Mouse (Mus musculus) G1E (cell line): ENCODE data around the gene Dip2b. TPM values are rescaled to one million over a fixed set of nuclear protein-coding genes. Genes with fewer than 3 reads are reported as not detected.

ENCODE experiments used
- ATAC-seq: 2 replicates; pipeline ENCODE4 v1.8.0; 2016; ENCODE audit warnings: mild to moderate bottlenecking; ENCODE audit not compliant: insufficient number of reproducible peaks, poor library complexity, low FRiP score, severe bottlenecking; ENCODE audit errors: extremely low read depth
- DNase-seq: peaks from one replicate; pipeline ENCODE4 v3.0.0; 2012; ENCODE audit warnings: low spot score
- H3K27me3 ChIP-seq: 2 replicates; pipeline ENCODE4 v1.6.1; 2012; ENCODE audit warnings: mild to moderate bottlenecking, low read length, inconsistent platforms; ENCODE audit not compliant: insufficient read depth
- H3K36me3 ChIP-seq: replicated peaks from 2 replicates; pipeline ENCODE3; 2012; ENCODE audit warnings: mild to moderate bottlenecking, inconsistent platforms
- H3K4me1 ChIP-seq: 2 replicates; pipeline ENCODE4 v1.6.1; 2012; ENCODE audit warnings: low read depth, low read length, inconsistent platforms, mixed read lengths; ENCODE audit not compliant: insufficient read depth
- H3K4me3 ChIP-seq: 2 replicates; pipeline ENCODE4 v1.5.1; 2012; ENCODE audit warnings: low read depth, mild to moderate bottlenecking, inconsistent platforms, low read length, moderate library complexity, mixed read lengths
- H3K9me3 ChIP-seq: replicated peaks from 2 replicates; pipeline ENCODE4 v1.6.1; 2012; ENCODE audit warnings: inconsistent platforms
- CTCF ChIP-seq: IDR thresholded peaks from 2 replicates; pipeline ENCODE4 v1.5.1; 2012; ENCODE audit warnings: low read depth, low read length, inconsistent platforms, mixed read lengths
- GATA1 ChIP-seq: IDR thresholded peaks from 2 replicates; pipeline ENCODE4 v1.6.1; 2012; ENCODE audit warnings: borderline replicate concordance, low read length, inconsistent platforms, mixed read lengths
- GATA2 ChIP-seq: IDR thresholded peaks from 2 replicates; pipeline ENCODE4 v1.6.1; 2012; ENCODE audit warnings: low read depth, low read length, inconsistent platforms, borderline replicate concordance
- POLR2AphosphoS5 ChIP-seq: IDR thresholded peaks from 2 replicates; pipeline ENCODE4 v1.6.1; 2012; ENCODE audit warnings: low read depth, low read length, inconsistent platforms; ENCODE audit not compliant: insufficient replicate concordance
- TAL1 ChIP-seq: conservative IDR thresholded peaks from 2 replicates; pipeline ENCODE4 v1.6.1; 2012; ENCODE audit warnings: low read depth, low read length, inconsistent platforms, mixed read lengths
- polyA plus RNA-seq: library from polyadenylated mRNA; stranded (reverse); fragments of >175 nt; gene quantifications from 2 replicates; pipeline ENCODE4 v1.2.3, GENCODE M21; 2012
- total RNA-seq, 2 experiments: library from RNA; stranded (forward) in 1 of 2; stranded (reverse) in 1 of 2; fragments of 200-1000 nt in 1 of 2; fragments of >200 nt in 1 of 2; fragmentation: Nextera tagmentation in 1 of 2; gene quantifications; 2 replicates each; pipeline ENCODE4 v1.2.3; 2014 to 2017

The Dip2b gene
- 33.4 and 36.8 TPM in 2 replicates for total RNA-seq (2014; fragmentation: Nextera tagmentation)
- total RNA-seq (2017), result 19.2 and 21.8 TPM in 2 replicates
- polyA plus RNA-seq, result 3.2 and 4.4 TPM in 2 replicates

DNA sequence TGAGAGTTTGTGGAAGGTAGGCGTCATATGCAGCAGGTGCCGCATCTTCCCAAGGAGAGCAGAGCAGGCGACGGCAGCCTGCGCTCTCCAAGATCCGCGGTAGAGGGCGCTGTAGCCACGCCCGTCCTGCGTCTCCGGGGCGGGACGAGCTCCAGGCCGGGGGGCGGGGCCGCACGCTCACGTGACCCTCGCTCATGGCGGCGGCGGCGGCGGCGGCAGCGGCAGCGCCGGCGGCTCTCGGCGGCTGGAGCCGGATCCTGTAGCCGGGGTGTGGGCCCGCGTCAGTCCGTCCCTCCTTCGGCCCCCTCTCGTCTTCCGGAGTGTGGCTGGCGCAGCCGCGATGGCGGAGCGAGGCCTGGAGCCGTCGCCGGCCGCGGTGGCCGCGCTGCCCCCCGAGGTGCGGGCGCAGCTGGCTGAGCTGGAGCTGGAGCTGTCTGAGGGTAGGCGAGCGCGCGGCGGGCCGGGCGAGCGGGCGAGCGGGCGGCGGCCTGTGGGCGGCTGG lies at the start of gene Dip2b:
Gene Dip2b (plus strand): TSS at position 195 of the 502 bp plus-strand sequence.
- peak; percentile 67; the same call in 1 of the 2 replicates for ATAC-seq
- Histone ChIP-seq H3K27me3 (peaks cover 14% of the 10 kb centered on the region), H3K4me1 (peaks cover 55% of the 10 kb centered on the region), H3K36me3 (peaks cover 15% of the 10 kb centered on the region), H3K4me3 (peak within 1 kb of the TSS; percentile 88), H3K9me3 (no peaks in the 10 kb centered on the region)
- DNase-seq, result peak; percentile 84
- TF ChIP-seq TAL1, result no peak
- peak; percentile 89 for TF ChIP-seq CTCF
- TF ChIP-seq GATA1, result no peak

- Histone ChIP-seq H3K27me3 (no peaks in the 10 kb centered on the region), H3K36me3 (peaks cover 77% of the 10 kb centered on the region), H3K4me1 (no peaks in the 10 kb centered on the region), H3K4me3 (no peak overlapping the region), H3K9me3 (no peaks in the 10 kb centered on the region)
- ATAC-seq (no peak), DNase-seq (no peak)
- TF ChIP-seq CTCF (no peak), GATA2 (no peak), TAL1 (no peak), POLR2AphosphoS5 (no peak), GATA1 (no peak)
Observed at GRCm38 (mm10) chr15:99993100-99993499, 45.4 kb upstream of the Dip2b start.

GRCm38 (mm10) chr15:99997114-99997804 lies 41.2 kb upstream of the Dip2b start:
- Histone ChIP-seq H3K9me3 (no peaks in the 10 kb centered on the region), H3K36me3 (peaks cover 80% of the 10 kb centered on the region), H3K27me3 (no peaks in the 10 kb centered on the region), H3K4me1 (0 out of 2 replicates have a peak, but pooled peaks cover 2% of the 10 kb centered on the region), H3K4me3 (no peak overlapping the region)
- TF ChIP-seq GATA1, result no peak
- TF ChIP-seq GATA2, result no peak
- TF ChIP-seq POLR2AphosphoS5, result no peak
- DNase-seq, result no peak
- no peak for ATAC-seq

GRCm38 (mm10) chr15:99999390-99999789 lies 39.1 kb upstream of the Dip2b start:
- TF ChIP-seq POLR2AphosphoS5, result no peak
- no peak for TF ChIP-seq GATA2
- no peak for TF ChIP-seq GATA1
- TF ChIP-seq CTCF, result no peak
- TF ChIP-seq TAL1, result no peak
- H3K36me3 ChIP-seq, result peaks cover 83% of the 10 kb centered on the region
- H3K4me3 ChIP-seq, result no peak overlapping the region
- 0 out of 2 replicates have a peak, but pooled peaks cover 2% of the 10 kb centered on the region for H3K4me1 ChIP-seq
- H3K9me3 ChIP-seq, result no peaks in the 10 kb centered on the region
- ATAC-seq, result no peak
- DNase-seq, result no peak
- no peaks in the 10 kb centered on the region for H3K27me3 ChIP-seq

DNA sequence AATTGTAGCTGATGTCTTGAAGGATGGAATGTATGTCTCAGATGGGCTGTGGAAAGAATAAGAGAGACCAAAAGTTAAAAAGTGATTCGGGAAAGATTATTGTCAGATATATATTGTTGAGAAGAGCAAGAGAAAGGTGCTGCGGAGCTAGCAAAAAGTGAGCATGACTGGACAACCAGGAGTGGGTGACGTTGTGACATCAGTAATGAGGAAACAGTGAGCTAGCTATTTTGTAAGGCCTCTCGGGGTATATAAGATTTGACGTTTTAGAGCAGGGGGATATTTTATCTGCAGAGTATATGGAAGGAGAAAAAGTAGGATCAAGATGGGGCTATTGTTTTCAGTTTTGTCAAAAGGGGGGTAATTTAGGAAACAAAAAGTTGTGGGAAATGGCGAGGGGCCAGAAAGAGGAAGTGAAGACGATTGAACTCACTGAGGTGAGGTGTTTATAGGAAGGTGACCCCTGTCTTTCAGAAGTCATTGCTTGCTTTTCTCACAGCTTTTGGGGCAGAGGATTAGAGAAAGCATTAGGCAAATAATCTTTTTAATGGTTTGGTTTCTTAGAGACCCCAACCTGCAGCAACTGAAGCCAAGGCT lies 33.7 kb upstream of the Dip2b start:
- Histone ChIP-seq H3K36me3 (peaks cover 93% of the 10 kb centered on the region), H3K9me3 (no peaks in the 10 kb centered on the region), H3K4me3 (no peak overlapping the region), H3K4me1 (peaks cover 6% of the 10 kb centered on the region; the same call in 1 of the 2 replicates), H3K27me3 (no peaks in the 10 kb centered on the region)
- no peak for DNase-seq
- TF ChIP-seq POLR2AphosphoS5, result no peak
- TF ChIP-seq CTCF, result no peak
- no peak for TF ChIP-seq TAL1
- TF ChIP-seq GATA2, result no peak
- no peak for TF ChIP-seq GATA1
- no peak for ATAC-seq

DNA sequence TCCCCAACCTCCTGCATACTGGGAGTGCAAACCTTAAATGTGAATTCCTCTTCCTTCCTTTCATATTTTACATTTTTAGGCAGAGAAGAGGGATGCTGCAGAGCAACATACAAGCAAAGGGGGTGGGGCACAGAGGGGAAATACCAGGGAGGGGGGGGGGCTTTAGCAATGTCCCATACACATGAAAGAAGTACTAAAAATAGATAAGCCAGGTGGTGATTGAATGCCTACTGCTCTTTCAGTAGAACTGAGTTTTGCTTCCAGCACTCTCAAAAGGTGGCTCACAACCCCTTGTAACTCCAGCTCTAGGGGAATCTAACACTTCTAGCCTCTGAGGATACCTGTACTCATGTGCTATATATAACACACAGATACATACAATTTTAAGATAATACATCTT lies 32.3 kb upstream of the Dip2b start:
- ATAC-seq, result no peak
- no peaks in the 10 kb centered on the region for H3K27me3 ChIP-seq
- H3K36me3 ChIP-seq, result peaks cover 94% of the 10 kb centered on the region
- no peak for DNase-seq
- H3K9me3 ChIP-seq, result no peaks in the 10 kb centered on the region
- H3K4me1 ChIP-seq, result peaks cover 6% of the 10 kb centered on the region; the same call in 1 of the 2 replicates
- H3K4me3 ChIP-seq, result no peak overlapping the region
- no peak for TF ChIP-seq CTCF
- no peak for TF ChIP-seq GATA2
- TF ChIP-seq TAL1, result no peak
- no peak for TF ChIP-seq GATA1
- no peak for TF ChIP-seq POLR2AphosphoS5
